Mouse (Mus musculus): ENCODE results near the gene Myh11. TPM values are rescaled to one million over a fixed set of nuclear protein-coding genes. Genes with fewer than 3 reads are reported as not detected.

Gene Myh11
- polyA plus RNA-seq, 1 experiment = 19.8 TPM

DNA sequence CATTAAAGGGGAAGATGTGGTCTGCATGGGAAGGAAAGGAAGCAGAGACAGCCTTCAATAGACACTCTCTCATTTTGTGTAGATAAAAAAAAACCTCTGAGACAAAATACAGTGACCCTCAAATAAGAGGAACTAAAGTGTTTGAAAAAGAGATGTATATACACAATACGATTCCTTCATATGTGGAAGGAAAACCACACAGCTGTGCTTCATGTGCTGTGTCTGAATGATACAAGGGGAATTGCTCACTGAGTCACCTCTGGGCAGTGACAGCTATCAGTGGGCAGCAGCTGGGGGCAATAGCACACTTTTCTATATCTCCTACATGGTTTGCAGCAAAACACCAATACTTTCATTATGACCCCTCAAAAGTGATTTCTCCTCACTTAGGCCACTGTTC, 16.2 kb upstream of the Myh11 start:
- H3K4me3 ChIP-seq (ENCODE audit: insufficient read depth, low read length) = no peak overlapping the region
- no peak overlapping the region for H3K27ac ChIP-seq (ENCODE audit: insufficient read depth, low read length)
- H3K4me1 ChIP-seq (ENCODE audit: control insufficient read depth, insufficient read depth, low read length) = no peaks in the 10 kb centered on the region
- TF ChIP-seq POLR2A (IDR thresholded peaks at IDR 0.05; ENCODE audit: low read depth, low read length) (no peak), CTCF (IDR thresholded peaks at IDR 0.05; ENCODE audit: borderline replicate concordance, insufficient read depth, low read length) (no peak)

DNA sequence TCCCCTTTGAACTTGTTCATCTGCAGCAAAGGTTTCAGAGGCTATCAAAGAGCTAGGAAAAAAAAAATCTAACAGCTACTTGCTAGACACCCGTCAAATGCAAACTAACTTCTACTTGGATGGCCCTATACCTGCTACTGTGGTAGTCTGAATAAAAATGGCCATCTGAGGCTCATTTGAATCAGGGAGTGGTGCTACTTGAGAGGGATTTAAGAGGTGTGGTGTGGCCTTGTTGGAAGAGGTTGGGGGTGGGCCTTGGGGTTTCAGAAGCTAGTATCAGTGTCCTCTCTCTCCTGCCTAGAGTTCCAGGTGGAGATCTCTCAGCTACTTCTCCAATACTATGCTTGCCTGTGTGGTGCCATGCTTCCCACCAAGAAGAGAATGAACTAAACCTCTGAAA, 15.3 kb upstream of the Myh11 start:
- Histone ChIP-seq H3K27ac (ENCODE audit: insufficient read depth, low read length) (no peak overlapping the region), H3K4me3 (ENCODE audit: insufficient read depth, low read length) (no peak overlapping the region), H3K4me1 (ENCODE audit: control insufficient read depth, insufficient read depth, low read length) (no peaks in the 10 kb centered on the region)
- no peak for TF ChIP-seq CTCF (IDR thresholded peaks at IDR 0.05; ENCODE audit: borderline replicate concordance, insufficient read depth, low read length)
- TF ChIP-seq POLR2A (IDR thresholded peaks at IDR 0.05; ENCODE audit: low read depth, low read length) = no peak

DNA sequence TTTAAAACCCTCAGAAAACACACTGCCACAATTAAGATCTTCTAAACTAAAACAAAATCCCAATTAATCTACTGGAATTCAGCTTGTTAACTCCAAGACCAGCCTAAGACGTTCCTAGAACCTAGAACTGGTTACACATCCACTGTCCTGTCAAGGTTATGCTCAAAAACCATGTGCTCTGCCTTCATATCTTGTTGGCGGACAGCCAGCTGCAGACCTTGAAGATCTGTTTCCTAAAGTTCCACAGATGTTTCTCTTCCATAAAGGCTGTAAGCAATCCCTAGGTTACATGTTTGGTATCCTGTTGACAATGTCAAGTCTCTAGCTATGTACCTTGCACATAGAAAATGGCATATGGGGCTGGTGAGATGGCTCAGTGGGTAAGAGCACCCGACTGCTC, 13.6 kb upstream of the Myh11 start:
- no peak for TF ChIP-seq POLR2A (IDR thresholded peaks at IDR 0.05; ENCODE audit: low read depth, low read length)
- no peak for TF ChIP-seq CTCF (IDR thresholded peaks at IDR 0.05; ENCODE audit: borderline replicate concordance, insufficient read depth, low read length)
- Histone ChIP-seq H3K4me3 (ENCODE audit: insufficient read depth, low read length) (no peak overlapping the region), H3K27ac (ENCODE audit: insufficient read depth, low read length) (no peak overlapping the region), H3K4me1 (ENCODE audit: control insufficient read depth, insufficient read depth, low read length) (no peaks in the 10 kb centered on the region)

DNA sequence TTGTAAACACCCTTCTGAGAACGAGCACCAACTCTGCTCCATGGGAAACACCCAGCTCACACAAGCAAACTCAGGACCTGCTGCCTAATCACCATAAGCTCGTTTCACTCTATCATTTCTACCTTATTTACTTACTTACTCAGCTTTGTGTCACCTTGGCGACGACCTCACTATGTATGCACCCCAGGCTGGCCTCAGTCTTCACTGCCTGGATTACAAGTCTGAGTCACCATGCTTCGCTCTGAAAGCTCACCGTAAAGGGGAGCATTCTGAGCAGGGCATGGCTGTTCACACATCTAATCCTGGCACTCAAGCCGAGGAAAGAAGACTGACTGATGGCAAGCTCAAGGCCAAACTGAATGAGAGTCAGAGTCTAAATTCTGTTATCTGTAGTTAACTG, 12.5 kb upstream of the Myh11 start:
- Histone ChIP-seq H3K4me3 (ENCODE audit: insufficient read depth, low read length) (no peak overlapping the region), H3K27ac (ENCODE audit: insufficient read depth, low read length) (no peak overlapping the region), H3K4me1 (ENCODE audit: control insufficient read depth, insufficient read depth, low read length) (no peaks in the 10 kb centered on the region)
- no peak for TF ChIP-seq POLR2A (IDR thresholded peaks at IDR 0.05; ENCODE audit: low read depth, low read length)
- TF ChIP-seq CTCF (IDR thresholded peaks at IDR 0.05; ENCODE audit: borderline replicate concordance, insufficient read depth, low read length) = no peak

DNA sequence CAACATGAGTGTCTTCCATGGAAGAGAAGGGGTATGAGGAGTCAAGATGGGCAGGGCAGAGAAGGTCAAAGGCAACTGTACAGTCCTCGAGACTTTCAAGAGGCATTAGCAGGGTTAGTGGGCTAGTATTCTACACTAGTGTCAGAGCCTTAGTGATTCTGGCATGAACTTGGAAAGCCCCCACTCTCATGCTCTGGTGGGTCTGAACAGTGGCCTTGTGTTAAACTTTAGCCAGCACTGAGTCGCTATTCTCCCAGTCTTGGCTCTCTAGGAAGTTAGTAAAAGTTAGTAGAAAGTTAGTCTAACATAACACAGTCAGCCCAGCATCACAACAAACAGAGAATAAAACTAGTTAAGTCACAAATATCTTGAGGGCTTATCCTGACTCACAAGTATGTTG, 12.0 kb upstream of the Myh11 start:
- TF ChIP-seq POLR2A (IDR thresholded peaks at IDR 0.05; ENCODE audit: low read depth, low read length) (no peak), CTCF (IDR thresholded peaks at IDR 0.05; ENCODE audit: borderline replicate concordance, insufficient read depth, low read length) (no peak)
- no peak overlapping the region for H3K27ac ChIP-seq (ENCODE audit: insufficient read depth, low read length)
- no peak overlapping the region for H3K4me3 ChIP-seq (ENCODE audit: insufficient read depth, low read length)
- no peaks in the 10 kb centered on the region for H3K4me1 ChIP-seq (ENCODE audit: control insufficient read depth, insufficient read depth, low read length)

DNA sequence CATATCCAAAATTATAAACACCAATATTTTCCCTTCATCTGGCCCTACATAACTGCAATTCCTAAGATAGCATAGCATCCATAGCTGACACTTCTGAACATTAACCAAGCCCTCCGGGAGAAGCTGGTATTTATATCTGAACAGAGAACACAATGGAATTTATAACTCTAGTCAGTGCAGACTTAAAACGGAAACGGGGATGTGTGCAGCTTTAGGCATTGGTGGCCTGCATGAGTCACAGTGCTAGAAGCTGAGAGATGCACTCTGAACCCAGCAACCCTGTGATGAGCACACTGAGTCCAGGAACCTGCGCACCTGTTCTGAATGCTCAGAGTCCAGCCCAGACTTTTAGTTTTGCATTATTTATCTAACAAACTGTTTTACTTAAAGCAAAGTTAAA, 7.3 kb upstream of the Myh11 start:
- H3K27ac ChIP-seq (ENCODE audit: insufficient read depth, low read length) = no peak overlapping the region
- no peak for TF ChIP-seq CTCF (IDR thresholded peaks at IDR 0.05; ENCODE audit: borderline replicate concordance, insufficient read depth, low read length)
- TF ChIP-seq POLR2A (IDR thresholded peaks at IDR 0.05; ENCODE audit: low read depth, low read length) = no peak

DNA sequence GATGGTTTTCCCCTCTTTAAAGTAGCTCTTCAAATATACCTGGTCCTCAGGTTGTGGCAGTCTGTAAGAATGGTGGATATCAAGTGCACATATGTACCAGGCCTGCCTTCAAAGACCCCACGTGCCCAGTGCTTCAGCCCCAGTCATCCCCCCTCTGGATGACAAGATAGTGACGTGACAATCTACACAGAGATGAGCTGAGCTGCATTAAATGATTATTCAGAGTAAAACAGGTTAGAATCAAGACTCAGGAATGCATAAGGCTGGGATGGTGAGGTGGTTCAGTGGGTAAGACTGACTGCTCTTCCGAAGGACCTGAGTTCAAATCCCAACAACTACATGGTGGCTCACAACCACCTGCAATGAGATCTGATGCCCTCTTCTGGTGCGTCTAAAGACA, 6.6 kb upstream of the Myh11 start:
- Histone ChIP-seq H3K27ac (ENCODE audit: insufficient read depth, low read length) (no peak overlapping the region), H3K4me1 (ENCODE audit: control insufficient read depth, insufficient read depth, low read length) (peaks cover 3% of the 10 kb centered on the region; the same call in 1 of the 2 replicates), H3K4me3 (ENCODE audit: insufficient read depth, low read length) (no peak overlapping the region)
- no peak for TF ChIP-seq CTCF (IDR thresholded peaks at IDR 0.05; ENCODE audit: borderline replicate concordance, insufficient read depth, low read length)
- TF ChIP-seq POLR2A (IDR thresholded peaks at IDR 0.05; ENCODE audit: low read depth, low read length) = no peak

More for the DNA sequence above, 7.3 kb upstream of the Myh11 start:
- Histone ChIP-seq H3K4me1 (ENCODE audit: control insufficient read depth, insufficient read depth, low read length) (peaks cover 3% of the 10 kb centered on the region; the same call in 1 of the 2 replicates), H3K4me3 (ENCODE audit: insufficient read depth, low read length) (no peak overlapping the region)

DNA sequence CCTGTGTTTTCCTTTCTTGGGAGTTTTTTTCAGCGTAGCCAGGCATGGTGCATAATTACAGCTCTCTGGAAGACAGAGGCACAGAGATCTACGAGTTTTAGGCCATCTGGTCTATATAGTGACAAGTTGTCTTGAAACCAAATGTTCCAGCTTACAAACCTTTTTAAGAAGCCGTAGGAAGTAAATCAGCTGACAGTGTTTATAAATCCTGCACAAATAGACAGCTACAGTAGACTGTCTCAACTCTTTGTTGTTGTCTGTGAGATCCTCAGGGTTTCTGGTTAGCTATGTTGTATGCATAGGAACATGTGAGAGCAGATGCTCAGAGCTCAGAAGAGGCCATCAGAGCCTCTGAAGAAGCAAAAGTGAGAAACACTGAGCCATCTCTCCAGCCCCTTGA, 6.0 kb upstream of the Myh11 start:
- Histone ChIP-seq H3K4me3 (ENCODE audit: insufficient read depth, low read length) (no peak overlapping the region), H3K27ac (ENCODE audit: insufficient read depth, low read length) (no peak overlapping the region)
- no peak for TF ChIP-seq CTCF (IDR thresholded peaks at IDR 0.05; ENCODE audit: borderline replicate concordance, insufficient read depth, low read length)

DNA sequence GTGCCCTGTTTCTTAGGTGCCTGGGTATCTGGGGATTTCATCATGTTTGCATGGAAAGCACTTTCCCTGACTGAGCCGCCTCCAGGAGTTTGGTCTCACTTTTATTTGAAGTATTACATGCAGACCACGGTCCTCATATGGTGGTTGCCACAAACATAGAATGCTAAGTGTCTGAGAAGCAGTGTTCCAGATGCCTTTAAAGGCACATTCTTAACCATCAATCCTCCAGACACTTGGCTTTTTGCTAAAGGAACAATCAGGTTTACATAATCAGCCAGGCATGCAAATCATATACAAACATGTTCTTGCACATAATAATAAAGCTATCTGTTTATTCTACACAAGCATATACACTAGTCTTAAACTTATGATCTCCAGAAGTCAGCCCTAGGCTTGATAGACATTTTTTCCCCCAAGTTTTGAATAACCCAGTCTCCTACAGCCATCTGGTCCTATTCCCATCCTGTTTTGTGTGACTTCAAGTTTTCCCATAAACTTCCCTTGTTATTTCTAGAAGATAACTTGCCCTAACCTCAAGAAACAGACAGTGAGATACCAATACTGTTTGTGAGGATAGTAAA, 5.5 kb upstream of the Myh11 start:
- H3K4me1 ChIP-seq (ENCODE audit: control insufficient read depth, insufficient read depth, low read length) = peaks cover 3% of the 10 kb centered on the region; the same call in 1 of the 2 replicates
- no peak overlapping the region for H3K4me3 ChIP-seq (ENCODE audit: insufficient read depth, low read length)
- TF ChIP-seq CTCF (IDR thresholded peaks at IDR 0.05; ENCODE audit: borderline replicate concordance, insufficient read depth, low read length) (no peak), POLR2A (IDR thresholded peaks at IDR 0.05; ENCODE audit: low read depth, low read length) (no peak)
- no peak overlapping the region for H3K27ac ChIP-seq (ENCODE audit: insufficient read depth, low read length)

More for the DNA sequence above, 6.0 kb upstream of the Myh11 start:
- H3K4me1 ChIP-seq (ENCODE audit: control insufficient read depth, insufficient read depth, low read length) = peaks cover 3% of the 10 kb centered on the region; the same call in 1 of the 2 replicates

DNA sequence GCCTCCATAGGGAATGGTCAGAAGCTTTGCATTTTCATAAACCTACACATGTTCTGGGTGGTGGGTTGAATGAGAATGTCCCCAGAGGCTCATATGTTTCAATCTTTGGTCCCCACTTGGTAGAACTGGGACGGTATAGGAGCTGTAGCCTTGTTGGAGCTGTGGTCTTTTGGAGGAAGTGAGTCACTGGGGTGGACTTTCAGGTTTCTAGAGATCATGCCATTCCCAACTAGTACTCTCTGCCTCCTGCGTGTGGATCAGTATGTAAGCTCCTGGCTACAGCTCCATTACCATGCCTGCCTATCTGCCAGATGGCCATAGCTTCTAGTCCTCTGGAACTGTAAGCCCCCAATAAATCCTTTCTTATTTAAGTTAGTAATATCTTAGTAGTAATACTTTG, 4.1 kb upstream of the Myh11 start:
- TF ChIP-seq POLR2A (IDR thresholded peaks at IDR 0.05; ENCODE audit: low read depth, low read length) (no peak), CTCF (IDR thresholded peaks at IDR 0.05; ENCODE audit: borderline replicate concordance, insufficient read depth, low read length) (no peak)
- Histone ChIP-seq H3K4me3 (ENCODE audit: insufficient read depth, low read length) (no peak overlapping the region), H3K27ac (ENCODE audit: insufficient read depth, low read length) (no peak overlapping the region), H3K4me1 (ENCODE audit: control insufficient read depth, insufficient read depth, low read length) (peaks cover 3% of the 10 kb centered on the region; the same call in 1 of the 2 replicates)

All from embryonic fibroblast, embryonic 13.5 days (primary cell).